Mouse (Mus musculus): ENCODE measurements around the gene Hist1h2bp.
"Not testable (repeated sequence)": the region's sequence is repeated elsewhere in the genome, so short reads cannot be mapped to it uniquely, and the experiment has no call there.

Hist1h2bp gene

DNA sequence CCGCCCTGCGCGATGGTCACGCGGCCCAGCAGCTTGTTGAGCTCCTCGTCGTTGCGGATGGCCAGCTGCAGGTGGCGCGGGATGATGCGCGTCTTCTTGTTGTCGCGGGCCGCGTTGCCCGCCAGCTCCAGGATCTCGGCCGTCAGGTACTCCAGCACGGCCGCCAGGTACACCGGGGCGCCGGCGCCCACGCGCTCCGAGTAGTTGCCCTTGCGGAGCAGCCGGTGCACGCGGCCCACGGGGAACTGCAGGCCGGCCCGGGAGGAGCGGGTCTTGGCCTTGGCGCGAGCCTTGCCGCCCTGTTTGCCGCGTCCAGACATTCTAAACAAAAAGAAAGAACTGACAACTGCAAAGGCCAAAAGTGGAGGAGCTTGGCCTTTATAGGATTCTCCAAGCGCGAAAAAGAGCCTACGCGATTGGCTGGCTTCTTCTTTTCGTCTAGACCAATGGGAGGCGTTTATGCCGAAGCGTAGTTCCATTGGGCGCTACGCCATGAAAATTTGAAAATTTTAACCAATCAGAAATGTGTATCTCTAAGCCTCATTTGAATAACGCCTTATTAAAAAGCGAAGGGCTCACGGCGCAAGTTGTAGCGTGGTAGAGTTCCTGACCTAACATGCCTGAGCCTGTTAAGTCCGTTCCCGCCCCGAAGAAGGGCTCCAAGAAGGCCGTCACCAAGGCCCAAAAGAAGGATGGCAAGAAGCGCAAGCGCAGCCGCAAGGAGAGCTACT, at the start of gene Hist1h2bp, which contains the start of gene Hist1h2an:
Gene Hist1h2bp (plus strand): TSS at position 563 of the 731 bp plus-strand sequence.
Gene Hist1h2an (minus strand): TSS at position 320 of the 731 bp plus-strand sequence.
- DNase-seq, result peak; percentile 88 to 90

DNA sequence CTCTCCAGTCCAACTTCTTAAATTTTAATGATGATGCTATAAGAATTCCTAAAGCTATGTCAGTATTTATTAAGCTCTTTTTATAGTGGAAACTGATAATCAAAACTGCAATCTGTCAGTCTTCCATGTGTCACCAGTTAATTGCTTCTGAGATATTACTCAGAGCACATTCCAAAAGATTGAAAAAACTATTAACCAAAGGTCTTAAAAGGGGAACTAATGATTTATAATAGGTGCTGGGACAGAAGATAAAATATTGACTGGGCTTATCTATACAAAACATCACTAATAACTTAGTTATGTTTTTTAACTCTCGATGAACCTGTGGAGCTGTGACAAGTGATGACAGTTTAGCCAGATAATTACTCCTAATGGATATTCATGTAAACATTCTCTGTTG, 42.3 kb upstream of the Hist1h2bp start:
- DNase-seq, result no peak

DNA sequence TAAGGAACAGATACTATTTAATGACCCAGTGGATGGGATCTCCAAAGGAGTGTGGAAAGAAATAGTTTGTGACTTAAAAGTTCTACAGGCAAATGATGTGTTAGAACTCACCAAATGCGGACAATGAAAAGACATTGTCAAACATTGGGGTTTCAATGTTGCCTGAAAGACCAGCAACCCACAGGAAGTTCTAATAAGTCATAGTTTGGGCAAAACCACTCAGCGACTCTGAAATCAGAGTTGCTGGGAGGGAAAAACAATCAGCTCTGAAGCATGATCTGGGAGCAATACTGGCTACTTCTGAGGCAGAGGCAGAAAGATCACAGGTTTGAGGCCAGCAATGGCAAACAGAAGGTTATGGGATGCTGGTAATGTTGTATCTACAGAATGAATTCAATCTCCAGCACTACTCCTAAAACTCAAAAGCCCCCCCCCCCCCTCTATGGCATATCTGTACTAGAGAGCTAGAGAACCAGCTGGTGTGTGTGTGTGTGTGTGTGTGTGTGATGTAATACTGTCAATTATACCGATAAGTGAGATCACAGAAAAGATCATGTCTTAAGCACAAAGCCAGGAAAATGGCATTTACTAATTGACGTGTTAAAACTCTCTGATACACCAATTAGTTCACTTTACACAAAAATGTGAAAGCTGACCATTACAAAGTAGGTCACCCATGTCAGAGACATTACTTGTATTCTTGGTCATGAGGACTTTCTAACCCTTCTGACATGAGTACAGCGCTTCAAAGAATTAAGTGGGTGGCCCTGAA, 37.7 kb upstream of the Hist1h2bp start:
- no peak for DNase-seq

DNA sequence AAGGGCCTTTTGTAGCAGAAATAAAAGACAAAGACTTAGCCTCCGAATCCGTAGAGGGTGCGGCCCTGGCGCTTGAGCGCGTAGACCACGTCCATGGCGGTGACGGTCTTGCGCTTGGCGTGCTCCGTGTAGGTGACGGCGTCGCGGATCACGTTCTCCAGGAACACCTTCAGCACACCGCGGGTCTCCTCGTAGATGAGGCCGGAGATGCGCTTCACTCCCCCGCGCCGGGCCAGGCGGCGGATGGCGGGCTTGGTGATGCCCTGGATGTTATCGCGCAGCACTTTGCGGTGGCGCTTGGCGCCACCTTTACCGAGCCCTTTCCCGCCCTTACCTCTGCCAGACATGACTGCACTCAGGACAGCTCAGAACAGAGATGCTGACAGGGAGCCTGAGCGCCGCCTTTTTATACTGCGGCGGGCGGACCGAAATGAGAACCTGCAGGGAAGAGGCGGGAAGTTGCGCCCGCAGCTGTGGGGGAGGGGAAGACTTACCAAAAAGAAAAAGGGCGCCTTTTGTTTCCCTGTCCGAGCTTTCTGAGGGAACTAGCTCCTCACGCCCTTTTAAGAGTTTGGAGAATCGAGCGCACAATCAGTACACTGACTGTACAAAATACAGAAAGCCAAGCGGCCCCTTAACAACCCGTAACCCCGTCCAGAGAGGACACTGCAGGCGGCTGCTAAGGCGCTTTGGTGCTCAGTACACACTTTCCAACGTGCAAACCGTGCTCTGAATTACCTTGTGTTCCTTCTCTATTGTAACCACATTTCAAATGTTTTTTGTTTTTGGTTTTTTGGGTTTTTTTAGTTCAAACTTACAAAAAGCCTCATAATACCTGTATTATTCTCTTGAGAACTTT, 36.9 kb upstream of the Hist1h2bp start, which contains the start of gene Hist1h4k:
Gene Hist1h4k (minus strand): TSS at position 347 of the 859 bp plus-strand sequence.
- DNase-seq, result peak; percentile 83 to 91

DNA sequence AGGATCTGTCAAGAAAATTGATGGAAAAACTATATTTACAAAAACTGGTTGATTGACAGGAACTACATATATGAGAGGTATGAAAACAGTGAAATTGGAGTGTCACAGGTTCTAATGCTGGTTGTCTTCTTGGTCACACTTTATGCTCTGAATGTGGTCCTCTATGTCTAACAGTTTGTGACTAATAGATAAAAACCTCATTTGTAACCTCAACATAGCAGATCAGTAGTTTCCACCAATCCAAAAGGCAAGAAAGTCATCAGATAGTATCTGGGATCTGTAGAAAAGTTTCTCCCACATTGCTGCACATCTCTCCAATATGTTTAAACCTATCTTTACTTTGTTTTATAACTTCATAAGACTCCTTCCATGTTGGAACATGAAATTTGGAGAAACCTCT, 35.8 kb upstream of the Hist1h2bp start:
- no peak for DNase-seq

DNA sequence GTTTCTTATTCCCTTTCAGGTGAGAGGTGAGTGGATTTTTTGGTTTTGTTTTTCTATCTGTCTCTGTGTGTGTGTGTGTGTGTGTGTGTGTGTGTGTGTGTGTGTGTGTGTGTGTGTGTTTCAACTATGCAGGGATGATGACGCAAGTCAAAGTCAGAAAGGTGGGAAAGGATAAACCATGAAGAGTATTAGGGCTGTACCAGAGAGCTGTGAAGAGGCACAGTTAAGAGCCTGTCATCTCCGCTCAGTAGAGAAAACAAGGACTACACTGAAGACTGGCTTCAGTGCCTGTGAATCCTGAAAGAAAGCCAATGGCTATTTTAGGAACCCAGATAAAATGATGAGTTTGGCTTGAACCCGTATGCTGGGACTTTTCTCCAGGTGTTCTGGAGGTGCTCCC, 35.4 kb upstream of the Hist1h2bp start:
- no peak for DNase-seq

DNA sequence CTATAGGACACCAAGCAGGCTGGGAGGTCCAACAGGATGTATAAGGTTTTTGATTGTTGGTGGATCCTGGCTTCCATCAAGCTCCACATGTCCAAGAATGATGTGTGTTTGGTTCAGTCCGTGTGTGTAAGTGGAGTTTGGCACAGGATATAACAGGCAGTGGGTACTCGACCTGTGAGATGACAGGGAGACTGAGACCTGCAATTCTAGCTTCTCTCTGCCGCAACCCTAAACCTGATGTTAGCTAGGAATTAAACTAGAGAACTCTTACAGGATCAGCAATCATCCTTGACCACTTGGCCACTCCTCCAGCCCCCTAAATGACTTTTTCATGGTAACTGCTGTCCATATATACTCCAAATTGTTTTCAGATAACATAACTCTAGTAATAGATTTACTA, 34.9 kb upstream of the Hist1h2bp start:
- DNase-seq, result no peak

DNA sequence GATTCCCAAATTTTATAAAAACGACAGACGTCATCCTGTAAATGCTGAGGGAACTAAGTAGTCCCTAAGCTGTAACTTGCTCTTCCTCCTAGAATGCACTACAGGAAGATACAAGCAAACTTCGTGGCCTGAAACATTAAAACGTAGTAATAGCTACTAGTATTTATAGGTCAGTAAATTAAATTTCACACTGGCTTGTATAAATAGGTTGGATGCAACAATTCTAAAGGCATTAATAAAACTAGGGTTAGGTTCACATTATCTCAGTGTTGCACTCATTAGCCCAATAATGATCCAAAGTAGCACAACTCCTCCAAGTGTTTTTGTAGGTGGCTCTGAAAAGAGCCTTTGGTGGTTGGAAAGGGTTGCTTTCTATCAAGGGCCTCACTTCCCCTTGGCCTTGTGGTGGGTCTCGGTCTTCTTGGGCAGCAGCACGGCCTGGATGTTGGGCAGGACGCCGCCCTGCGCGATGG, 34.2 kb upstream of the Hist1h2bp start:
- DNase-seq, result no peak

DNA sequence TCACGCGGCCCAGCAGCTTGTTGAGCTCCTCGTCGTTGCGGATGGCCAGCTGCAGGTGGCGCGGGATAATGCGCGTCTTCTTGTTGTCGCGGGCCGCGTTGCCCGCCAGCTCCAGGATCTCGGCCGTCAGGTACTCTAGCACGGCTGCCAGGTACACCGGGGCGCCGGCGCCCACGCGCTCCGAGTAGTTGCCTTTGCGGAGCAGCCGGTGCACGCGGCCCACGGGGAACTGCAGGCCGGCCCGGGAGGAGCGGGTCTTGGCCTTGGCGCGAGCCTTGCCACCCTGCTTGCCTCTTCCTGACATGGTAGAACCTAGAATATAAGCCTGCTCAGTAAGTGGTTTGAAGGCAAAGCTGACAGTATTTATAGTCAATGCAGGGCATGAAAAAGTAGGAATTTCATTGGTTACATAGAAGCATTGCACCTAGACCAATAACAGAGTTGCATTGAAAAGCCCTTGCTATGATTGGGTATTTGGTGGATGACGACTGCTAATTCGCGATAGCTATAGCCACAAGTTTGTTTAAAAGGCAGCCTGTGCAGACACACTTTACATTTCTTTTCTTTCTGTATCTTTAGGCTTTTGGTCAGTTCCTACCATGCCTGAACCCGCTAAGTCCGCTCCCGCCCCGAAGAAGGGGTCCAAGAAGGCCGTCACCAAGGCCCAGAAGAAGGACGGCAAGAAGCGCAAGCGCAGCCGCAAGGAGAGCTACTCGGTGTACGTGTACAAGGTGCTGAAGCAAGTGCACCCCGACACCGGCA, 33.6 kb upstream of the Hist1h2bp start, which contains the start of the genes Hist1h2ak and Hist1h2bn:
Gene Hist1h2ak (minus strand): TSS at position 304 of the 762 bp plus-strand sequence.
Gene Hist1h2bn (plus strand): TSS at position 600 of the 762 bp plus-strand sequence.
- DNase-seq, result peak; percentile 53 to 62

DNA sequence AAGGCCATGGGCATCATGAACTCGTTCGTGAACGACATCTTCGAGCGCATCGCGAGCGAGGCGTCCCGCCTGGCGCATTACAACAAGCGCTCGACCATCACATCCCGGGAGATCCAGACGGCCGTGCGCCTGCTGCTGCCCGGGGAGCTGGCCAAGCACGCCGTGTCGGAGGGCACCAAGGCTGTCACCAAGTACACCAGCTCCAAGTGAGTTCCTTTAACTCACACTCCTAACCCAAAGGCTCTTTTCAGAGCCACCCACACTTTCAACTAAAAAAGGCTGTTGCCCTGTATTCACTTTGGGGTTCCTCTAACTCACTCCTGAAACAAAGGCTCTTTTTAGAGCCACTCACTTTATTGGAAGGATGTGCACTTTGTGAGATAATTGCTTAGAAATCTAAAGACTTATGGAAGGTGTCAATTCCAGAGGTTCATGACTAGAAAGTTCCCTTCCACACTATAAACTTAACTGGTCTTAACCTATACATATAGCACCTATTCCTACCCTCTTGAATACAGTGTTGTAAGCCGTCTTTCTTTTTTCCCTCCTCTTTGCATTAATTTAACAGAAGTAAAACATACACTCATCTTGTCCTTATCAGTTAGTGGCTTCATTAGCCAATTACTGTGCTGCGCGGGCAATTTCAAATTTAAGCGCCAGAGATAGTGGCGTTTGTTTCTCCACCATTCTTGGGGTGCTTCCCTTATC, 32.8 kb upstream of the Hist1h2bp start:
- DNase-seq, result not testable (repeated sequence)

DNA sequence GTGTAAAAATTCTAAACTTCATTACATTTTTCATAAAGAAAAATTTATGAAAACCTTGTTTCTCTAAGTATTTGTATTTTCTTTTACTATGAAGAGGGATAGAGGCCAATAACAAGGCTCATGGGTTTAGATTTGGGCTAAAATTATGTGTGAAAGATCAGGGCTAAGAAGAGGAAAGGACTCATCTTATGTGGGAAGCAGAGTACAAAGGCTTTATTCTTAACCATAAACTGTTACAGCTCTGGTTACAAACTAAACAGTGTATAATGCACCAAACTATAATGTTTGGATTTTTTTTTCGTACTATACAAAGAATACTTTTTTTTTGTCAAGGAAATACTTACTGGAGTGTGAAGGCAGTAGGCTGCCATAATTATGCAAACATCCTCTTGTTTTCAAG, 31.6 kb upstream of the Hist1h2bp start:
- DNase-seq, result no peak

DNA sequence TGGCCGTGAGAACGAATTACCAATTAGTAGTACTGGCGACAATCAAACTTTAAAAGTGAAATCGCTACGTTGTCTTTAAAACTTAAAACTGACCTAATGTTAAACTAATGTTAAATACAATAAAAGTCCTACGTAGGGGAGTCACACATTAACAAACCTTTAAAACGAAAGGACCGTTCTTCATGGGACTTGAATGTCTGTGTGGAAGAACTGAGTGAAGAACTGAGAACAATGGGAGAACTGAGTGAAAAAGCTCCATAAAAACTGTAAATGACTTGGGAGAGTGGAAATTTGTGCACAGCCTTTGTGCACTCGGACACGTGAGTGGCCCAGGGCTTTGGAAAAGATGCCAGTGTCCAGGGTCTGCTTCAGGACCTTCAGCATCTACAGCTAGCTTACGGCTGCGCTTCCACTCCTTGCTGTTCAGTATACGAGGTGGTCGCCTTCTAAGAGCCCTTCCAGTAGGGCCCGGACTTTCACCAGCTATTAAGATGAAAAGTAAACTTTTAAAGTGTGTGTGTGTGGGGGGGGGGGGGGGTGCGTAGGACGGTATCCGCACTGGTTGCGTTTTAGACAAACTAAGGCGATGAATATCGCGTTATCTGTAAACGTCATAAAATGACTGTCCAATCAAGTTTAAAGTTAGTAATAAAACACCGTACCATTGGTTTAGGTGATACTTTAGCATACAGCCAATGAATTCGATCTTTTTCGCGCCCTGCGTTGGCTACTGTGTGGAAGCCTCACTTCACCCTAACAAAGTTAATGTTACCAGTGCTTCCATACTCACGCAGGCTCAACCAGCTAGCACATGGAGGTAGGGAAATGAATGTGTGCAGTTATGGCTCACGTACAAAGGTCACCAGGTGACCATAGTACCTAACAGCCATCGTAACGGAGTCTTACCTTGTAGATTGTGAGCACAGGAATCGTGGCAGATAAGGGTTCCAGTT, 8.2 kb upstream of the Hist1h2bp start:
- DNase-seq, result peak; percentile 74 to 84

DNA sequence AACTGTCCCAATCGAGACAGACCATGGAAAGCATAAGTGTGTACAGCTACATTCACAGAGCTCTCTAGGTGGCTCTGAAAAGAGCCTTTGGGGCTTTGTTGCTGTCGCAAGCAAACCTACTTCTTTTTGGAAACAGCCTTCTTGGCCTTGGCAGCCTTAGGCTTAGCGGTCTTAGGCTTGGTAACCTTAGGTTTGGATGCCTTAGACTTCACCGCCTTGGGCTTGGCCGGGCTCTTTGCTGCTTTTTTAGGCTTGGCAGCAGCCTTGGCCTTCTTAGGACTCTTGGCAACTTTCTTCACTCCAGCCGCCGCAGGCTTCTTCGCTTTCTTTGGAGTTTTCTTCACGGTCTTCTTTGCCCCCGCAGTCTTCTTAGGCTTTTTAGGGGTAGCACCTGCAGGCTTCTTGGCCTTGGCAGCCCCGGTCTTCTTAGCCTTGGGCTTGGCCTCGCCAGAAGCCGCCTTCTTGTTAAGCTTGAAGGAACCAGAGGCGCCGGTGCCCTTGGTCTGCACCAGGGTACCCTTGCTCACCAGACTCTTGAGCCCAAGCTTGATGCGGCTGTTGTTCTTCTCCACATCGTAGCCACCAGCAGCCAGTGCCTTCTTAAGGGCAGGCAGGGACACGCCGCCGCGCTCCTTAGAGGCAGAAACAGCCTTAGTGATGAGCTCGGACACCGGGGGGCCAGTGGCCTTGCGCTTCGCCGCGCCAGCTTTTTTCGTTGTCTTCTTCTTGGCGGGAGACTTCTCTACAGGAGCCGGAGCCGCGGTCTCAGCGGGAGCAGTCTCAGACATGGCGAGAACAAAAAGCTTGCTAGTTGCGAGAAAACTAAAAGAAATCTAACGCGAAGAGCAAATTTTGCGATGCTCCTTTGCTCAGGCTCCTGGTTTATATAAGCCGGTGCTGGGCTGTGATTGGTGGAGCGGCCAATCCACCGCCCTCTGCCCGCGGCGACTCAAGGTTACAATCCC, 7.2 kb upstream of the Hist1h2bp start, which contains the start of gene Hist1h1b:
Gene Hist1h1b (minus strand): TSS at position 859 of the 965 bp plus-strand sequence.
- peak; percentile 39 to 65 for DNase-seq

DNA sequence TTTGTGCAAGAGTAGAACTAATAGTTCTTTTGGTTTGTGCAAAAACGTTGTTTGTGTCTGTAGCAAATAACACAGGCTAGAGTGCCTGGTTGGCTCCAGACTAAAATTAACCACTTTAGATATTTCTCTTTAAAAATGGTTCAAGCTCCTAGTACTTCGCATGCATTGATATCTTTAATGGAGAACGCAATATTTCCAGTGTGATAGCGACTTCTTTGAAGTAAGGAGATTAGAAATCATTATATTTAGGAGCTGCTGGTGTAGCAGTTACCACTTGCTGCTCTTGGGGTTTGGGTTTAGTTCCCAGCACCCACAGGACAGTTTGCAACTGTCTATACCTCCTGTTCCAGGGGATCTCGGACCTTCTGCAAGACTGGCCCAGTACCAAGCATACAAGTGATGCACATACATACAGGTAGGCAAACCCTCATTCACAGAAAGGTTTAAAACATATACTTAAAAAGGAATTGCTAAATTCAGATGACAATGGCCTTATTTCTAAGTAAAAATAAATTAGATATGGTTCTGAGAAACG, 6.2 kb upstream of the Hist1h2bp start:
- DNase-seq, result no peak

DNA sequence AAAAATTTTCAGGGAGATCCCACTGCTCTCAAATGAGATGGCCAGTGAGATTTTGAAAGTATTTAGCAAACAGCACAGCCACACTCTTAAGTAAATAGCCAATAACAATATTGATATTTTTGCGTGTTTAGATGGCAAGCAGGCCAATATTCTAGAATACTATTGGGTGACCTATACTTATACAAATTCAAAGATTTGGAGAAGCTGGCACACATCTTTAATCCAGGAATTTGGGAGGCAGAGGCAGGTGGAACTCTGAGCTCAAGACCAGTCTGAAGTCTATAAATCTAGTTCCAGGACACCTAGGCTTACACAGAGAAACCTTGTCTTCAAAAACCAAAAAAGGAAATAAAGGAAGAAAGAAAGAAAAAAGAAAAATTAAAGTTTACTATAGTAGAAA, 5.6 kb upstream of the Hist1h2bp start:
- DNase-seq, result no peak

DNA sequence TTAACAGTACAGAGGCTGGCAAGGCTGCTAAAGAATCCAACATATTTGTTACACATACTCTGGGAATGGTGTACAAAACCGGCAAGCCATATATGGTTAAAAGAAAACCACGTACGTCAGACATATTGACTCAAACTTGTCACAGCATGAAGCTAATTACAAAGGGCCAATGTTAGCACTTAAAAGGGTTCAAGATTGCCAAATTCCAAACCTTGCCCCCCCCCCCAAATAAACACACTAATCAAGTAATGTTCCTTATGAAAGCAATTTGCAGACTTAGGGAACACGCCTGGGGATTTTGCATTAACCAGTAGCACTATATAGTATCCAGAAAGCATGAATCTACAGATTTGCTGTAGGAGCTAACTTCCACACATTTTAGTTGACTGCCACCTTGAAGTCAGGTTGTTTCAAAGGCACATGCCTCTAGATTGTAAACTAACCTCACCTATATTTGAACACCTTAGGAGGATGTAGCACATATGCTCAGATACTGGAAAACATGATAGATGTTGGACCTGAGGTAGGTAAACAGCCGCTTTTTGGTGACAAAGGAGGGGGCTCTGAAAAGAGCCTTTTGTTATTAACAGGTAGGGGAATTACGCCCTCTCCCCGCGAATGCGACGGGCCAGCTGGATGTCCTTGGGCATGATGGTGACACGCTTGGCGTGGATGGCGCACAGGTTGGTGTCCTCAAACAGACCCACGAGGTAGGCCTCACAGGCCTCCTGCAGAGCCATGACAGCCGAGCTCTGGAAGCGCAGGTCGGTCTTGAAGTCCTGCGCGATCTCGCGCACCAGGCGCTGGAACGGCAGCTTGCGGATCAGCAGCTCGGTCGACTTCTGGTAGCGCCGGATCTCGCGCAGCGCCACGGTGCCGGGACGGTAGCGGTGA, 4.7 kb upstream of the Hist1h2bp start:
- DNase-seq, result not testable (repeated sequence)

DNA sequence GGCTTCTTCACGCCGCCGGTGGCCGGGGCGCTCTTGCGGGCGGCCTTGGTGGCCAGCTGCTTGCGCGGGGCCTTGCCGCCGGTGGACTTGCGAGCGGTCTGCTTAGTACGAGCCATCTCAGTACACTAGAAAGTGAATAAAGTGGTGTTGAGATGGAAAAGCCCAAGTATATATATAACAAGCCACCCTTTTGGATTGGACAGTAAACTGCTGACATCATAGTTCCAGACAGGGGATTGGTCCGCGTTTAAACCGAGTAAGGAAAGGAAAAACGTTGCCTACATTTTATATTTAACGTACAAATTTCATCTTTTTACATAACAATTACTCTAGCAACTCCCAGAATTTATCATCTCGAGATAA, 4.0 kb upstream of the Hist1h2bp start, which contains the start of gene Hist1h3i:
Gene Hist1h3i (minus strand): TSS at position 116 of the 363 bp plus-strand sequence.
- DNase-seq, result peak; percentile 52 to 65

All from kidney, postnatal 25 days (tissue).